Comparison of ENCODE assay signal across 7 mouse cellular contexts in the genomic region with DNA sequence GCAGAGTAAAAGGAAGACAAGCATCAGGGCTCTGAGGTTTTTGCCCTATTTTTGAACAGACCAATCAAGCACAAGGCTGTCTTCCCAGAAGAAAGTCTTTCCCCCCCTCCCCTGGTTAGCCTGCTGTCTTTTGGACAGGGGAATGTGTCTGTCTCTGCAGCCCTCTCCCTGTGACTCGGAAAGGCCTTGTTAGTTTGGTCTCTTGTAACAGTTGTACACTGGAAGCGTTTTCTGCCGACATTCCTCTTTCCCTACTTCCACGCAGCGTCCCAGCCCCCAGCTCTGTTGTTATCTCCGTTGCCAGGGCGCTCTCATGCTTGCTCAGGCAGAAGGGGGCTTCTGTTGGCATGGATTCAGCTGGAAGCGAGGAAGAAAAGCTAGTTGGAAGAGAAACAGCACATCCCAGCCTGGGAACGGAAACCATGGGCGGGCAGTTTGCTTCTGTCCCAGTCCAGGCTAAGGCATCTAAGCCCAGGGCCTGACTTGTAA. TPM values are rescaled to one million over a fixed set of nuclear protein-coding genes. Genes with fewer than 3 reads are reported as not detected.
DNase-seq lines count a peak whose midpoint lies in the region; ATAC-seq and TF ChIP-seq lines count a peak whose summit lies in the region.

No protein-coding gene starts in this region.

- H3K4me1 ChIP-seq in heart, adult 2 months (ENCODE audit: control insufficient read depth, insufficient read depth, low read length), result peaks cover 19% of the 10 kb centered on the region
- peaks cover 27% of the 10 kb centered on the region for H3K4me1 ChIP-seq in kidney, embryonic 14.5 days (ENCODE audit: control insufficient read depth, insufficient read depth, low read length)
- peaks cover 24% of the 10 kb centered on the region for H3K4me1 ChIP-seq in liver, embryonic 11.5 days (replicated peaks; ENCODE audit: control insufficient read depth, insufficient read depth, low read length)
- H3K4me1 ChIP-seq in neural tube, embryonic 11.5 days (ENCODE audit: control insufficient read depth, insufficient read depth, low read length), result peaks cover 15% of the 10 kb centered on the region

- TF ChIP-seq CTCF in brain, embryonic 14.5 days (IDR thresholded peaks at IDR 0.05; ENCODE audit: borderline replicate concordance, extremely low read depth, insufficient read depth, insufficient read length), result no peak
- TF ChIP-seq CTCF in heart, adult 2 months (IDR thresholded peaks at IDR 0.05), result no peak

- TF ChIP-seq EP300 in heart, adult 2 months (IDR thresholded peaks at IDR 0.05; ENCODE audit: insufficient read depth, low read depth, low read length), result no peak

- peaks cover 3% of the 10 kb centered on the region for H3K79me2 ChIP-seq in heart, adult 2 months (replicated peaks; ENCODE audit: control insufficient read depth, insufficient read depth, low read length)

- H3K27ac ChIP-seq in heart, adult 2 months, result peak overlapping the region; percentile 75
- H3K27ac ChIP-seq in kidney, embryonic 14.5 days (ENCODE audit: low read depth, low read length), result peak overlapping the region; percentile 67
- H3K27ac ChIP-seq in liver, embryonic 11.5 days (ENCODE audit: low read depth, low read length), result peak overlapping the region; percentile 82
- peak overlapping the region; percentile 77 for H3K27ac ChIP-seq in neural tube, embryonic 11.5 days (ENCODE audit: low read depth, low read length)

- H3K4me2 ChIP-seq in kidney, embryonic 14.5 days (replicated peaks; ENCODE audit: low read depth, low read length), result no peak overlapping the region
- H3K4me2 ChIP-seq in liver, embryonic 11.5 days, result peak overlapping the region; percentile 67
- H3K4me2 ChIP-seq in neural tube, embryonic 11.5 days (ENCODE audit: low read depth), result peak overlapping the region; percentile 32

- no peaks in the 10 kb centered on the region for H3K9me3 ChIP-seq in kidney, embryonic 14.5 days (ENCODE audit: control insufficient read depth, low read length)
- no peaks in the 10 kb centered on the region for H3K9me3 ChIP-seq in liver, embryonic 11.5 days (ENCODE audit: control insufficient read depth, low read length)
- no peaks in the 10 kb centered on the region for H3K9me3 ChIP-seq in neural tube, embryonic 11.5 days (ENCODE audit: control insufficient read depth, low read length)

- peaks cover 2% of the 10 kb centered on the region; the same call in 1 of the 2 replicates for H3K36me3 ChIP-seq in heart, adult 2 months (ENCODE audit: control insufficient read depth, insufficient read depth, low read length)
- H3K36me3 ChIP-seq in kidney, embryonic 14.5 days (ENCODE audit: control insufficient read depth, insufficient read depth, low read length), result no peaks in the 10 kb centered on the region; the same call in 1 of the 2 replicates
- H3K36me3 ChIP-seq in liver, embryonic 11.5 days (ENCODE audit: control insufficient read depth, insufficient read depth, low read length), result 0 out of 2 replicates have a peak, but pooled peaks cover 4% of the 10 kb centered on the region
- no peaks in the 10 kb centered on the region for H3K36me3 ChIP-seq in neural tube, embryonic 11.5 days (ENCODE audit: control insufficient read depth, insufficient read depth, low read length)

- H3K9ac ChIP-seq in heart, adult 2 months (ENCODE audit: low read depth, low read length), result peak overlapping the region; percentile 56
- H3K9ac ChIP-seq in kidney, embryonic 14.5 days (ENCODE audit: low read depth, low read length), result no peak overlapping the region
- H3K9ac ChIP-seq in liver, embryonic 11.5 days (ENCODE audit: low read depth, low read length), result peak overlapping the region; percentile 47; the same call in 1 of the 2 replicates
- H3K9ac ChIP-seq in neural tube, embryonic 11.5 days (ENCODE audit: low read length), result peak overlapping the region; percentile 5; the same call in 1 of the 2 replicates

- H3K27me3 ChIP-seq in heart, adult 2 months (ENCODE audit: control insufficient read depth, insufficient read depth, low read length), result no peaks in the 10 kb centered on the region
- H3K27me3 ChIP-seq in kidney, embryonic 14.5 days (ENCODE audit: control insufficient read depth, insufficient read depth, low read length), result no peaks in the 10 kb centered on the region
- no peaks in the 10 kb centered on the region for H3K27me3 ChIP-seq in liver, embryonic 11.5 days (replicated peaks; ENCODE audit: control insufficient read depth, insufficient read depth, low read length)
- no peaks in the 10 kb centered on the region for H3K27me3 ChIP-seq in neural tube, embryonic 11.5 days (ENCODE audit: control insufficient read depth, insufficient read depth, low read length)

- ATAC-seq in kidney, embryonic 14.5 days (ENCODE audit: low FRiP score, low TSS enrichment), result peak; percentile 54; the same call in 1 of the 2 replicates
- peak; percentile 8; the same call in 1 of the 2 replicates for ATAC-seq in liver, embryonic 11.5 days (replicated peaks; ENCODE audit: low FRiP score)
- ATAC-seq in neural tube, embryonic 11.5 days (ENCODE audit: insufficient read depth, low FRiP score, low TSS enrichment), result peak; percentile 78

- peak overlapping the region; percentile 46 for H3K4me3 ChIP-seq in heart, adult 2 months
- no peak overlapping the region for H3K4me3 ChIP-seq in kidney, embryonic 14.5 days (ENCODE audit: low read length)
- peak overlapping the region; percentile 35 for H3K4me3 ChIP-seq in liver, embryonic 11.5 days (ENCODE audit: low read depth, low read length)
- no peak overlapping the region for H3K4me3 ChIP-seq in neural tube, embryonic 11.5 days (ENCODE audit: low read depth, low read length)

- 8% methylated on average over 10 of the region's 10 CpGs for WGBS in heart, adult 2 months
- 50% methylated on average over 10 of the region's 10 CpGs for WGBS in kidney, embryonic 14.5 days
- WGBS in liver, embryonic 11.5 days, result 17% methylated on average over 10 of the region's 10 CpGs
- 36% methylated on average over 10 of the region's 10 CpGs for WGBS in neural tube, embryonic 11.5 days

- TF ChIP-seq POLR2A in brain, embryonic 14.5 days (IDR thresholded peaks at IDR 0.05; ENCODE audit: borderline replicate concordance, extremely low read depth, insufficient read depth, insufficient read length, poor library complexity, severe bottlenecking), result no peak
- no peak for TF ChIP-seq POLR2A in heart, adult 2 months (IDR thresholded peaks at IDR 0.05; ENCODE audit: insufficient read depth, low read depth, low read length)

- DNase-seq in brain, embryonic 14.5 days (ENCODE audit: low read depth), result peak; percentile 98
- DNase-seq in embryo, embryonic 11 days, result peak; percentile 75
- DNase-seq in heart, adult 2 months, result peak; percentile 59 to 64
- DNase-seq in liver, embryonic 11.5 days (ENCODE audit: low spot score), result peak; percentile 42
- peak; percentile 80 for DNase-seq in neural tube, embryonic 11.5 days (ENCODE audit: low spot score)
- DNase-seq in thymus, postnatal 10 days (ENCODE audit: low spot score in 2 of 2), result no peak

- intact Hi-C loops in heart, adult 2 months (cut with DNase I), result loop anchor here (2.0 kb wide), 1 partner anchor 21 kb away; no protein-coding TSS in a partner anchor

RNA-seq across cellular contexts. Expression of gene Chmp4b, which starts 26.2 kb away (rescaled TPM):
- 201 and 214 TPM in 2 replicates for polyA plus RNA-seq in brain, embryonic 14.5 days (2012; rRNA removed)
- 100 to 1,000 TPM; 106 to 124 TPM for total RNA-seq in heart, adult 2 months (2021)
- polyA plus RNA-seq in heart, adult 2 months (2012; rRNA removed), result 64.4 and 89.4 TPM in 2 replicates
- polyA plus RNA-seq in kidney, embryonic 14.5 days (2014; fragmentation: Nextera tagmentation; extraction: Ambion mirVana), result 13.9 and 19.5 TPM in 2 replicates
- polyA plus RNA-seq in liver, embryonic 11.5 days (2014; fragmentation: Nextera tagmentation; extraction: Ambion mirVana), result 9.3 and 10.9 TPM in 2 replicates
- 10.5 and 12.0 TPM in 2 replicates for polyA plus RNA-seq in neural tube, embryonic 11.5 days (2014; fragmentation: Nextera tagmentation; extraction: Ambion mirVana)

Comparison
In these comparisons a context has a peak if more than half of its experiments do, and no peak if none do; other contexts are left out.
1. DNase-seq: peak in brain, embryonic 14.5 days (single experiment), embryo, embryonic 11 days (single experiment), heart, adult 2 months (2 of 2), liver, embryonic 11.5 days (single experiment) and neural tube, embryonic 11.5 days (single experiment); none in thymus, postnatal 10 days (0 of 2).
2. H3K4me3 ChIP-seq: peak in heart, adult 2 months (single experiment) and liver, embryonic 11.5 days (single experiment); none in kidney, embryonic 14.5 days (single experiment) and neural tube, embryonic 11.5 days (single experiment).
3. ATAC-seq: peak in every context shown above with its lines; median percentile 78 in neural tube, embryonic 11.5 days; 54 in kidney, embryonic 14.5 days; 8 in liver, embryonic 11.5 days.
4. Peak in every context shown above with its lines, with median percentiles within 50 percentile points of each other: H3K27ac ChIP-seq.